Mouse (Mus musculus) heart, postnatal 0 days (tissue): ENCODE measurements at regions not wholly inside any gene's neighbourhood (a gene's known extent, or its start where the extent isn't known, plus 50 kb on each side); places are given as distances from the start of the nearest gene placed in this dataset.
"Not testable (repeated sequence)": the region's sequence is repeated elsewhere in the genome, so short reads cannot be mapped to it uniquely, and the experiment has no call there.

ENCODE experiments used
- ATAC-seq: fragments of 200-750 bp; cut with Nextera tagmentation; 2 replicates; pipeline ENCODE4 v1.8.0; 2017; ENCODE audit warnings: low read depth, moderate number of reproducible peaks, moderate library complexity; ENCODE audit not compliant: insufficient read depth
- DNase-seq: peaks from one replicate; pipeline ENCODE4 v3.0.0-alpha.2; 2016; ENCODE audit warnings: low spot score
- H3K27ac ChIP-seq: fragments of 300-500 bp; sonication (generic); 2 replicates; pipeline ENCODE4 v1.5.1; 2014; ENCODE audit warnings: low read depth, mild to moderate bottlenecking
- H3K27me3 ChIP-seq: fragments of 300-500 bp; sonication (generic); 2 replicates; pipeline ENCODE4 v1.6.1; 2014; ENCODE audit warnings: low read length, mixed read lengths; ENCODE audit not compliant: control insufficient read depth, insufficient read depth
- H3K36me3 ChIP-seq: fragments of 300-500 bp; sonication (generic); replicated peaks from 2 replicates; pipeline ENCODE4 v1.6.1; 2014; ENCODE audit warnings: low read length, mixed read lengths; ENCODE audit not compliant: control insufficient read depth, insufficient read depth
- H3K4me1 ChIP-seq: fragments of 300-500 bp; sonication (generic); 2 replicates; pipeline ENCODE4 v1.6.1; 2014; ENCODE audit warnings: antibody characterized with exemption; ENCODE audit not compliant: control insufficient read depth, insufficient read depth
- H3K4me2 ChIP-seq: fragments of 300-500 bp; sonication (generic); 2 replicates; pipeline ENCODE4 v1.6.1; 2014; ENCODE audit warnings: low read depth, mild to moderate bottlenecking, low read length, moderate library complexity
- H3K4me3 ChIP-seq: fragments of 300-500 bp; sonication (generic); 2 replicates; pipeline ENCODE4 v1.5.1; 2014; ENCODE audit warnings: low read depth, low read length
- H3K9ac ChIP-seq: fragments of 300-500 bp; sonication (generic); replicated peaks from 2 replicates; pipeline ENCODE4 v1.6.1; 2014; ENCODE audit warnings: low read depth, low read length, mixed read lengths
- H3K9me3 ChIP-seq: fragments of 300-500 bp; sonication (generic); replicated peaks from 2 replicates; pipeline ENCODE4 v1.6.1; 2016; ENCODE audit warnings: low read length; ENCODE audit not compliant: control insufficient read depth
- CTCF ChIP-seq: IDR thresholded peaks from 2 replicates; pipeline ENCODE4 v1.5.1; 2016; ENCODE audit warnings: antibody characterized with exemption, control low read depth, low read depth
- EP300 ChIP-seq: IDR thresholded peaks from 2 replicates; pipeline ENCODE4 v1.6.1; 2016; ENCODE audit warnings: antibody characterized with exemption, low read depth
- WGBS: fragments of 180-500 bp; shearing (Covaris S2); extraction: QIAGEN DNeasy Blood & Tissue Kit; methylation state at CpG from one replicate; pipeline ENCODE4 v1.1.7; 2014; 5-methylcytosine and 5-hydroxymethylcytosine counted together

DNA sequence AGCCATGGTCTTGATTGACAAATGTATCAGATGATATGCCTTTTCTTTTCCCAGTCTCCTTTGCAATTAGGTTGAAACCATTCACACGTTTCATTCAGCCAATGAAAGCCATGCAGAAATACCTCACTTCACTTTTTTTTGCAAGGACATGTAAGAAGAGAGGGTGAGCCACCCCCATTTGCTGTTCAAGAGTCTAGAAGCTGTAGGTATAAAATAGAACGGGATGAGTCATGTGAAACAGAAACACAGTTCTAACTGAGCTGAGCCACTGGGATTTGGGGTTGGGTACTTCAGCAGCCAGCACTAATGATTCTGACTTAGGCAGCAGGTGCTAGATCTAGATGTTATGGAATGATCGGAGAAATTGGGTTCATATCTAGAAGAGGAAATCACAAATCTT lies 93.9 kb downstream of the Dusp6 start:
- Histone ChIP-seq H3K27me3 (no peaks in the 10 kb centered on the region), H3K4me2 (no peak overlapping the region), H3K4me1 (no peaks in the 10 kb centered on the region), H3K9me3 (no peaks in the 10 kb centered on the region), H3K4me3 (no peak overlapping the region), H3K36me3 (no peaks in the 10 kb centered on the region), H3K27ac (no peak overlapping the region), H3K9ac (no peak overlapping the region)
- TF ChIP-seq EP300 (no peak), CTCF (no peak)
- ATAC-seq: no peak
- 75% methylated on average over 3 of the region's 3 CpGs for WGBS
- DNase-seq: no peak

DNA sequence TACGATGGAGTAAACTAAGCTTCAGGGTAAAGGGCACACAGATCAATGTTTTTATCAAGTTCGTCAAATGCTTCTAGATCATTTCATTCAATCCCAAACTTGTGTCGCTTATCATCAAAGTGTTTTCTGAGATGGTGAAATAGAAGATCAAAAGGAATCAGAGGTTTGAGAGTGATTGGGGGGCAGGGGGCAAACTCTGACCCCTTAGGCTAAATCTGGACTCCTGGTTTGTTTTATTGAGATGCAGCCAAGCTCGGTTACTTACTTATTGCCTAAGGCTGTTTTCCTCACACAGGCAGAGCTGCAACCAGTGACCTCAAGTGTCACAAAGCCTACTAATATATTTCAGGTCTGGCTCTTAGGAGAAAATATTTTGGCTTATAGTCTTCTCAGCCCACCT lies 94.3 kb downstream of the Dusp6 start:
- 85% methylated on average over 4 of the region's 4 CpGs for WGBS

DNA sequence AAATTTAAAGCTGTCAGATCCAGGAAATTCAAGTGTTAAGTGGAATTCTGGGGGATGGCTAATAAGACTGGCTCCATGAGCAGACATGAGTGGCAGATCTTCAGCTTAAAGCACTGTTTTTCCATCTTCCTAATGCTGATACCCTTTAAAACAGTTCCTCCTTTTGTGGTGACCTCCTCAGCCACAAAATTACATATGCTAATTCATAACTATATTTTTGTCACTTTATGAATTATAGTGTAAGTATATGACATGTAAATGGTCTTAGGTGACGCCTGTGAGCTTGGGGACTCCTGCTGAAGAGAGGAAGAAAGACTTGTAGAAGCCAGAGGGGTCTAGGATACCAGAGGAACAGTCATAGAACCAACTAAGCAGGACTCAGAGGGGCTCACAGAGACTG lies 95.2 kb downstream of the Dusp6 start:
- Histone ChIP-seq H3K9ac (no peak overlapping the region), H3K4me2 (no peak overlapping the region), H3K9me3 (no peaks in the 10 kb centered on the region), H3K36me3 (no peaks in the 10 kb centered on the region), H3K4me1 (no peaks in the 10 kb centered on the region), H3K27ac (no peak overlapping the region), H3K27me3 (no peaks in the 10 kb centered on the region), H3K4me3 (no peak overlapping the region)
- TF ChIP-seq CTCF (no peak), EP300 (no peak)
- DNase-seq (no peak), ATAC-seq (no peak)
- 71% methylated on average over 1 of the region's 1 CpGs for WGBS

More for the DNA sequence above, 94.3 kb downstream of the Dusp6 start:
- no peaks in the 10 kb centered on the region for H3K36me3 ChIP-seq
- no peak for TF ChIP-seq EP300
- no peak for TF ChIP-seq CTCF
- H3K9ac ChIP-seq: no peak overlapping the region
- no peaks in the 10 kb centered on the region for H3K9me3 ChIP-seq
- H3K4me2 ChIP-seq: no peak overlapping the region
- ATAC-seq: no peak
- H3K27ac ChIP-seq: no peak overlapping the region
- no peak overlapping the region for H3K4me3 ChIP-seq
- no peak for DNase-seq
- no peaks in the 10 kb centered on the region for H3K4me1 ChIP-seq
- H3K27me3 ChIP-seq: no peaks in the 10 kb centered on the region

GRCm38 (mm10) chr10:99359439-99359866 lies 96.4 kb downstream of the Dusp6 start:
- no peaks in the 10 kb centered on the region for H3K27me3 ChIP-seq
- ATAC-seq (no peak), DNase-seq (no peak)
- H3K4me2 ChIP-seq: no peak overlapping the region
- H3K4me3 ChIP-seq: no peak overlapping the region
- 61% methylated on average over 2 of the region's 2 CpGs for WGBS
- H3K27ac ChIP-seq: no peak overlapping the region
- H3K9ac ChIP-seq: no peak overlapping the region
- no peaks in the 10 kb centered on the region for H3K4me1 ChIP-seq
- no peaks in the 10 kb centered on the region for H3K9me3 ChIP-seq
- no peaks in the 10 kb centered on the region for H3K36me3 ChIP-seq
- TF ChIP-seq EP300 (no peak), CTCF (no peak)

- not testable (repeated sequence) for H3K27ac ChIP-seq, H3K4me2 ChIP-seq, H3K4me3 ChIP-seq, DNase-seq, H3K4me1 ChIP-seq, H3K27me3 ChIP-seq, H3K9me3 ChIP-seq, H3K36me3 ChIP-seq, H3K9ac ChIP-seq, ATAC-seq
- WGBS: 66% methylated on average over 10 of the region's 10 CpGs
Measured at GRCm38 (mm10) chr10:99360601-99361000, 97.6 kb downstream of the Dusp6 start.

- TF ChIP-seq CTCF (no peak), EP300 (no peak)
- DNase-seq (no peak), ATAC-seq (no peak)
- no peak overlapping the region for H3K4me3 ChIP-seq
- no peak overlapping the region for H3K27ac ChIP-seq
- no peak overlapping the region for H3K4me2 ChIP-seq
- no peak overlapping the region for H3K9ac ChIP-seq
- H3K36me3 ChIP-seq: no peaks in the 10 kb centered on the region
- no peaks in the 10 kb centered on the region for H3K27me3 ChIP-seq
- 89% methylated on average over 7 of the region's 7 CpGs for WGBS
- no peaks in the 10 kb centered on the region for H3K9me3 ChIP-seq
- no peaks in the 10 kb centered on the region for H3K4me1 ChIP-seq
Measured at GRCm38 (mm10) chr10:99366162-99366561, 103.1 kb downstream of the Dusp6 start.
